Mouse (Mus musculus) sigmoid colon, adult 10 weeks (tissue): ENCODE measurements around the gene Gpatch2l. TPM values are rescaled to one million over a fixed set of nuclear protein-coding genes. Genes with fewer than 3 reads are reported as not detected.

ENCODE experiments used
- polyA plus RNA-seq: library from polyadenylated mRNA; stranded (reverse); fragments of 350-450 nt; fragmentation: Illumina TruSeq; extraction: RNeasy Lipid Tissue Mini Kit (QIAGEN cat#74804); gene quantifications from one replicate; pipeline ENCODE4 v1.2.3, GENCODE M21; 2014; ENCODE audit warnings: low read depth, low replicate concordance

The Gpatch2l gene
- 16.0 TPM for polyA plus RNA-seq

DNA sequence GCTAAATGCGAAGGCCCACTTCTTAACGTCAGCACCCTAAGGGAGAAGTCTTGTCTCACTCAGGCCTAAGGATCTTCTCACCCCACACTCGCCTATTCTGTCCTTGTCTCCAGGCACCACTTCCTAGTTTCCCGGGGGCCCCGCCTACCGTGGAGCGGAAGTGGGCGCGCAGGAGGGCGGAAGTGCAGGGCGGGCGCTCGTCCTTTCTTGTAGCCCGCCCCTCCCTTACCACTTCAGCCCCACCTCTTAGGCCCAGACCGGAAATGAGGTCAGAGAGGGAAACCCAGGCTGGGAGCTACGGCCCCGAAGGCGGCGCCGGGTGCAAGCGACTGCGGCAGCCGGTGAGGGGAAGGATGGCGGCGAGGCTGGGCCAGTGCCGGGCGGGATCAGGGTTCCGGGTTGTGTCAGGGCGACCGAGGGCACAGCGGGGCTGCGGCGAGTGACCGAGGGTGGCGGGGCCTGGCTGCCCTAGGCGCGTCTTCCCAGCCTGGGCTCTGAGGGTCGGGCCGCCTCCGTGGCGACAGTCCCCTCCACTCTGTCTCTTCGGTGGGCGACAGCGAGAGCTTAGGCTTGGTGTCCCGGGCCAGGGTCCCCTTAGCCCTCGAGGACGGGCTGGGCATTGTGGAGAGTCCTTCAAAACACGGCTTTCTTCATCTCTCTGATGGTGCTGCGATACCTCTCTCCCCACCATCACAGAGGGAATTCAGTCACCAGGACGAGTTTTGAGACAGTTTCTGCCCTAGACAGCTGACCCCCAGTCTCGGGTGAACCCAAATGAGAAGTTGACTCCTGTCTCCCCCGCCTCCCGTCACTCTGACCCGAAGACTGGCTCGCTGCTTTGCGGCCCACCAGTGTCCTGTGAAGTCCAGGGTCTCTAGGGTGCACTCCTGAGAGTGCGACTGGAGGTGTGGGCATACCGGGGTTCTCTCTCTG is at the start of gene Gpatch2l:
Gene Gpatch2l (plus strand): TSS at position 255 of the 933 bp plus-strand sequence.

Other genes with a start within 250 kb of the Gpatch2l start
- gene Tgfb3, start 162.8 kb upstream of the Gpatch2l start, polyA plus RNA-seq = 2.2 TPM
- 12.5 TPM for gene Ift43, start 159.3 kb upstream of the Gpatch2l start, polyA plus RNA-seq
- gene Esrrb, start 119.3 kb downstream of the Gpatch2l start, polyA plus RNA-seq = not detected